Mouse (Mus musculus) cerebellum, adult 2 months (tissue): ENCODE measurements at regions not wholly inside any gene's neighbourhood (a gene's known extent, or its start where the extent isn't known, plus 50 kb on each side); places are given as distances from the start of the nearest gene placed in this dataset.

Source experiments
- DNase-seq, 2 experiments: peaks; one replicate each; pipeline ENCODE4 v3.0.0; 2021
- H3K27ac ChIP-seq: fragments of 200-500 bp; 2 replicates; pipeline ENCODE4 v1.5.1; 2012; ENCODE audit warnings: low read length, control low read depth, inconsistent platforms; ENCODE audit not compliant: insufficient read depth
- H3K27me3 ChIP-seq: fragments of 200-500 bp; 2 replicates; pipeline ENCODE4 v1.6.1; 2012; ENCODE audit warnings: inconsistent platforms, mild to moderate bottlenecking, low read length, moderate library complexity; ENCODE audit not compliant: control insufficient read depth, insufficient read depth
- H3K4me1 ChIP-seq: fragments of 200-500 bp; 2 replicates; pipeline ENCODE4 v1.6.1; 2011; ENCODE audit warnings: low read length; ENCODE audit not compliant: control insufficient read depth, insufficient read depth
- H3K4me3 ChIP-seq: fragments of 200-500 bp; replicated peaks from 2 replicates; pipeline ENCODE3; 2011; ENCODE audit warnings: mild to moderate bottlenecking, low read depth, low read length, control low read depth; ENCODE audit not compliant: insufficient read depth
- CTCF ChIP-seq: fragments of 200-500 bp; IDR thresholded peaks from 2 replicates; pipeline ENCODE4 v1.5.1; 2011; ENCODE audit warnings: low read depth, mild to moderate bottlenecking, control low read depth, low read length, moderate library complexity, borderline replicate concordance; ENCODE audit not compliant: insufficient read depth
- POLR2A ChIP-seq: fragments of 200-500 bp; IDR thresholded peaks from 2 replicates; pipeline ENCODE4 v1.6.1; 2011; ENCODE audit warnings: low read length, control low read depth, borderline replicate concordance; ENCODE audit not compliant: insufficient read depth
- WGBS: fragments of 180-500 bp; shearing (Covaris S2); methylation state at CpG from one replicate; pipeline ENCODE4 v1.1.7; 2018; 5-methylcytosine and 5-hydroxymethylcytosine counted together

- H3K27ac ChIP-seq: no peak overlapping the region
- H3K4me3 ChIP-seq: no peak overlapping the region
- TF ChIP-seq CTCF (no peak), POLR2A (no peak)
- DNase-seq: no peak
- no peaks in the 10 kb centered on the region for H3K4me1 ChIP-seq
- 91% methylated on average over 5 of the region's 5 CpGs for WGBS
- no peaks in the 10 kb centered on the region for H3K27me3 ChIP-seq
These were observed 547.4 kb downstream of the Abca13 start for GRCm38 (mm10) chr11:9739098-9739497.

- no peak for TF ChIP-seq CTCF
- TF ChIP-seq POLR2A: no peak
- WGBS: 96% methylated on average over 8 of the region's 8 CpGs
- H3K27me3 ChIP-seq: no peaks in the 10 kb centered on the region
These were observed 588.6 kb downstream of the Abca13 start for GRCm38 (mm10) chr11:9780240-9780901.

GRCm38 (mm10) chr11:9793175-9793828 lies 601.6 kb downstream of the Abca13 start:
- Histone ChIP-seq H3K4me1 (no peaks in the 10 kb centered on the region), H3K27ac (no peak overlapping the region), H3K27me3 (no peaks in the 10 kb centered on the region), H3K4me3 (no peak overlapping the region)
- 49% methylated on average over 2 of the region's 2 CpGs for WGBS
- no peak for DNase-seq
- TF ChIP-seq CTCF: no peak
- TF ChIP-seq POLR2A: no peak

More at GRCm38 (mm10) chr11:9780240-9780901, 588.6 kb downstream of the Abca13 start:
- no peaks in the 10 kb centered on the region for H3K4me1 ChIP-seq
- no peak for DNase-seq
- no peak overlapping the region for H3K4me3 ChIP-seq
- H3K27ac ChIP-seq: no peak overlapping the region

DNA sequence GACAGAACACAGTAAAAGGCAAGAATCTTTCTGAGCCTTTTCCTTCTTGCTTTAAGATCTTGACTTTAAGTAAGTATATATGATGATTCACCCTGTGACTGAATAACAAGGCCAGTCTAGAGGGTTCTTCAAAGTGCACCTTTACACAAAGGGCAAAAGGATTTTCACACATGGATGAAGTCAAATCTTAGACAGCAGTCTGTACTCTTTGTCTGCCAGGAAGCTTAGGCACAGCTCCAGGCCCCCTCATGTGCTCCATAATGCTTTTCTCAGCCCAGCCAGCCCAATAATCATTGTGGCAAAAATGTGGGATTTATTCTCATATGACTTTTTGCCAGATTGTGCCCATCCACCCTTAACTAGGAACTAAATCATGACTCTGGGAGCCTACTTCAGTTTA lies 647.9 kb downstream of the Abca13 start:
- Histone ChIP-seq H3K27ac (no peak overlapping the region), H3K4me1 (no peaks in the 10 kb centered on the region), H3K27me3 (no peaks in the 10 kb centered on the region), H3K4me3 (no peak overlapping the region)
- peak; percentile 26 to 45 for DNase-seq
- TF ChIP-seq POLR2A: no peak
- TF ChIP-seq CTCF: no peak

DNA sequence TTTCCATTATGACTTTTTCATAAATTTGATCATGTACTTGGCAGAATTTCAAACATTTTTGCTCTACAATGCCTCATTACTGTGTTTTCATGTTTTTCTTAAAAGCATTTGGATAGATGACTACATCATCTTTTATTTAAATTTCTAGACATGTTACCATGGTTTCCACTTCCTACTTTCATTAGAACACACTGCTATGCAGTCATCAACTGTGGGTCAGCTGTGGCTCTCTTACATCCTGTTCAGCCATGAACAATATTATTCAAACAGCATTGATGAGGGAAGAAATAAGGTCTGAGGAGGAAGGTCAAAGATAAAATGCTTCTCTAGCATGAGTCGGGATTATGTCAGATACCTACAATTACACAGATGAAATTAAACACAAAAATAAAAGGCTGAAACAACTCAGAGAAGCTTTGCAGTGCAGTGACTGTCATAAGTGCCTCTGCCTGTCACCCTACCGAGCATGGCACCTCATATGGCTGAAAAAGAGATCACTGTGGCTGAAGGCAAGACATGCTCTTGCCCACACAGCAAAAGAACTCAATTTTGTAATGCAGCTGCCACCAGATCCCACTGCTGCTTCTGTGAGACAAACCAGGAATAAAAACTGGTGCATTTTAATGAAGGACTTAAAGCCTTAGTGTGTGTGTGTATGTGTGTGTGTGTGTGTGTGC lies 676.9 kb downstream of the Abca13 start:
- Histone ChIP-seq H3K4me3 (no peak overlapping the region), H3K4me1 (no peaks in the 10 kb centered on the region), H3K27ac (no peak overlapping the region), H3K27me3 (no peaks in the 10 kb centered on the region)
- TF ChIP-seq CTCF (no peak), POLR2A (no peak)
- no peak for DNase-seq
- WGBS: 81% methylated on average over 2 of the region's 2 CpGs
